Mouse (Mus musculus) limb, embryonic 10.5 days (tissue): Measurements from ENCODE around the gene Ahnak2. TPM values are rescaled to one million over a fixed set of nuclear protein-coding genes. Genes with fewer than 3 reads are reported as not detected.

Experiments used
- DNase-seq: peaks from one replicate; pipeline ENCODE4 v3.0.0-alpha.2; 2017; ENCODE audit warnings: low spot score
- H3K27ac ChIP-seq: fragments of 300-500 bp; sonication (generic); 2 replicates; pipeline ENCODE4 v1.5.1; 2016; ENCODE audit warnings: mild to moderate bottlenecking
- H3K27me3 ChIP-seq: fragments of 300-500 bp; sonication (generic); 2 replicates; pipeline ENCODE4 v1.6.1; 2016; ENCODE audit warnings: low read depth, mild to moderate bottlenecking; ENCODE audit not compliant: poor library complexity, severe bottlenecking
- H3K36me3 ChIP-seq: fragments of 300-500 bp; sonication (generic); 2 replicates; pipeline ENCODE4 v1.6.1; 2016; ENCODE audit warnings: mild to moderate bottlenecking, moderate library complexity
- H3K4me1 ChIP-seq: fragments of 300-500 bp; sonication (generic); 2 replicates; pipeline ENCODE4 v1.6.1; 2016
- H3K4me3 ChIP-seq: fragments of 300-500 bp; sonication (generic); 2 replicates; pipeline ENCODE4 v1.5.1; 2016; ENCODE audit warnings: mild to moderate bottlenecking, moderate library complexity
- H3K9me3 ChIP-seq: fragments of 300-500 bp; sonication (generic); replicated peaks from 2 replicates; pipeline ENCODE4 v1.6.1; 2016; ENCODE audit warnings: mild to moderate bottlenecking
- WGBS: fragments of 180-500 bp; shearing (Covaris S2); methylation state at CpG from one replicate; pipeline ENCODE4 v1.1.7; 2016; 5-methylcytosine and 5-hydroxymethylcytosine counted together
- microRNA-seq: library from miRNA; unstranded; fragments of <30 nt; microRNA quantifications from one replicate; pipeline ENCODE4, GENCODE M21; 2017
- polyA plus RNA-seq: library from polyadenylated mRNA; unstranded; fragments of >200 nt; fragmentation: Nextera tagmentation; extraction: Ambion mirVana; gene quantifications from 2 replicates; pipeline ENCODE4 v1.2.1, GENCODE M21; 2016

Gene Ahnak2
- polyA plus RNA-seq, 1 experiment from 2014 or later, result 0.18 TPM

DNA sequence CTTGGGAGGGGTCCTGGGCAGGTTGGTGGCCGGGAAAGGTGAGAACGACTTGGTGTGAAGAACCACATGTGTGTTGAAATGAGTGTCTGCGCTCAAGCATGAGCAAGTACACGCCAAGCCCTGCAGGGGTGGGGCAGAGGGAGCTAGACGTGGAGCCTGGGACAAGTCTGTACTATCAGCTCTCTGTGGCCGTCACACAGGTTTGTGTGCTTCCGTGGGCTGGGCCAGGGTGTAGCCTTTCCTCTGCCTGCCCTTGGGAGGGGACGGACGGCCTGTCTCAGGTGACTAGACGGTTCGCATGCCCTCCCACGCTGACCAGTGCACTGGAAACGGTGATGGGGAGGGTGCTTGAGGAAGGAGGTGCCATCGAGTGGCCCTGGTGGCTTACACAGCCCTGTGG lies 71.6 kb downstream of the Ahnak2 start:
- no peak for DNase-seq
- H3K4me3 ChIP-seq, result no peak overlapping the region
- no peak overlapping the region for H3K27ac ChIP-seq
- 89% methylated on average over 14 of the region's 14 CpGs for WGBS
- H3K36me3 ChIP-seq, result peaks cover 25% of the 10 kb centered on the region
- H3K27me3 ChIP-seq, result no peaks in the 10 kb centered on the region
- no peaks in the 10 kb centered on the region; the same call in 1 of the 2 replicates for H3K4me1 ChIP-seq
- H3K9me3 ChIP-seq, result no peaks in the 10 kb centered on the region

DNA sequence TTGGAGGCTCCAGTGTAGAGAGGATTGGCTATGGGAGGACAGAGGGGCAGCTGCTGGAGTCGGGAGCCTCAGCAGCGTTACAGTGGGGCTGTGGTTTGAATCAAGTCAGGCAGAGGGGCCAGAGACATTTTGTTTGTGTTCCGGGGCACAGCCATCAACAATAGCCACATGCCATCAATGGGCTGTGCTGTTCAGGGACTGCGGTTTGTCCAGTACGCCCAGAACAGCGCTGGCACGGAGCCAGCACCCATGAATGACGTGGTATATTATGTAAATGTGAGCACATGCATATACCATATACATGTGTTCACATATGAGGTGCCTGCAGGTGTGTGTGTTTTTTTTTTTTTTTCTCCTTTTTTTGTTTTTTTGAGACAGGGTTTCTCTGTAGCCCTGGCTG lies 74.7 kb downstream of the Ahnak2 start:
- Histone ChIP-seq H3K36me3 (peaks cover 9% of the 10 kb centered on the region), H3K27me3 (peaks cover 17% of the 10 kb centered on the region), H3K4me3 (no peak overlapping the region), H3K27ac (no peak overlapping the region), H3K9me3 (no peaks in the 10 kb centered on the region), H3K4me1 (peaks cover 7% of the 10 kb centered on the region)
- 86% methylated on average over 8 of the region's 8 CpGs for WGBS
- DNase-seq, result no peak

DNA sequence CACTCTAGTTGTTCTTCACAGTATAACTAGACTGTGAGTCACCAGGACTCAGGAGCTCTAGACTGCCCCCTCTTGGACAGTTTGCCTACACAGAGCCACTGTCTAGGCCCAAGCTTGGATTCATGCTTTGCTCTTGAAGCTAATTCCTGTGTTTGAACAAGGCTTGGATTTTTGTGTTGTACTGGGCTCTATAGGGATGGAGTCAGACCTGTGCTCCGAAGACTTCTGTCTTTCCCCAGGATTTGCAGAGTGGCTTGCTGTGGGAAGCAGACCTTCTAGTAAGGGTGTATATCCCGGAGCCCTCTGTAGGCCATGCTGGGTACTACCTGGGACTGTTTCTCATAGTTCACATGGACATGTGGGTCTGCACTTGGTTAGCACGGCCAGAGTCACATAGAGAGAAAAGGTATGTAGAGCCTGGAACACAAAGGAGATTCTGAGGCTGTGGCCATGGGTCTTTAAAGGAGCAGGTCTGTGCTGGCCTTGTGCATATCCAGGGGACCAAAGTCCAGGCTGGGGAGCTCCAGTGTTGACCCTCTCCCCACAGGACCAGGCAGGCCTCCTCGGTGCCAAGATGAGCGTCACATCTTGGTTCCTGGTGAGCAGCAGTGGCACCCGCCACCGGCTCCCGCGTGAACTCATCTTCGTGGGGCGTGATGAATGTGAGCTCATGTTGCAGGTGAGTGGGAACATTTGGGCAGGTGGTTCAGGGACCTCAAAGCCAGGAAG lies 78.2 kb downstream of the Ahnak2 start:
- peak; percentile 80 for DNase-seq
- no peaks in the 10 kb centered on the region for H3K9me3 ChIP-seq
- no peak overlapping the region for H3K4me3 ChIP-seq
- H3K4me1 ChIP-seq, result peaks cover 28% of the 10 kb centered on the region
- H3K27ac ChIP-seq, result 0 out of 2 replicates have a peak overlapping the region, but pooled peaks have one; percentile 25
- H3K36me3 ChIP-seq, result 0 out of 2 replicates have a peak, but pooled peaks cover 3% of the 10 kb centered on the region
- 75% methylated on average over 11 of the region's 11 CpGs for WGBS
- H3K27me3 ChIP-seq, result peaks cover 53% of the 10 kb centered on the region

DNA sequence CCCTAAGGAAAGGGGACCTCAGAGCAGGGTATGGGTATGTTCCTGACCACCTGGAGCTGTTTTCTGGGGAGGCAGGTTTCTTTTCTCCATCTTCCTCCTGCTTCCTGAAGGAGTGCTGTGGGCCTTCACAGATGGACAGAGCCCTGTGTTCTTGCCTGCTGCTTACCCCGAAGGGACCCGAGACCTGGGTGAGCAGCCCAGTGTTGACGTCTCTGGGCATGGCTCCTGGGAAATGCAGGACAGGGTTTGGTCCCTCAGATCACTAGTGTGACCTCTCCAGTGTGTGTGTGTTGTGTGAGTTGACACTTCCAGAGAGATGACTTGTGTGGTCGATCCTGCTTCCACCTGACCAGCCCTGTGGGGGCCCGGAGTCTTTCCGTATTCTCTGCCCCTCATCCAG lies 79.0 kb downstream of the Ahnak2 start:
- H3K4me3 ChIP-seq, result peak overlapping the region; percentile 88; the same call in 1 of the 2 replicates
- H3K4me1 ChIP-seq, result peaks cover 28% of the 10 kb centered on the region
- 85% methylated on average over 6 of the region's 6 CpGs for WGBS
- no peak for DNase-seq
- 0 out of 2 replicates have a peak, but pooled peaks cover 3% of the 10 kb centered on the region for H3K36me3 ChIP-seq
- H3K9me3 ChIP-seq, result no peaks in the 10 kb centered on the region
- H3K27me3 ChIP-seq, result peaks cover 59% of the 10 kb centered on the region
- H3K27ac ChIP-seq, result no peak overlapping the region

GRCm38 (mm10) chr12:112723028-112723330 lies 79.5 kb downstream of the Ahnak2 start:
- peak overlapping the region; percentile 86; the same call in 1 of the 2 replicates for H3K27ac ChIP-seq
- H3K27me3 ChIP-seq, result peaks cover 59% of the 10 kb centered on the region
- peak overlapping the region; percentile 88 for H3K4me3 ChIP-seq
- no peak for DNase-seq
- peaks cover 28% of the 10 kb centered on the region for H3K4me1 ChIP-seq
- H3K9me3 ChIP-seq, result no peaks in the 10 kb centered on the region
- 6% methylated on average over 5 of the region's 5 CpGs for WGBS
- H3K36me3 ChIP-seq, result 0 out of 2 replicates have a peak, but pooled peaks cover 3% of the 10 kb centered on the region

DNA sequence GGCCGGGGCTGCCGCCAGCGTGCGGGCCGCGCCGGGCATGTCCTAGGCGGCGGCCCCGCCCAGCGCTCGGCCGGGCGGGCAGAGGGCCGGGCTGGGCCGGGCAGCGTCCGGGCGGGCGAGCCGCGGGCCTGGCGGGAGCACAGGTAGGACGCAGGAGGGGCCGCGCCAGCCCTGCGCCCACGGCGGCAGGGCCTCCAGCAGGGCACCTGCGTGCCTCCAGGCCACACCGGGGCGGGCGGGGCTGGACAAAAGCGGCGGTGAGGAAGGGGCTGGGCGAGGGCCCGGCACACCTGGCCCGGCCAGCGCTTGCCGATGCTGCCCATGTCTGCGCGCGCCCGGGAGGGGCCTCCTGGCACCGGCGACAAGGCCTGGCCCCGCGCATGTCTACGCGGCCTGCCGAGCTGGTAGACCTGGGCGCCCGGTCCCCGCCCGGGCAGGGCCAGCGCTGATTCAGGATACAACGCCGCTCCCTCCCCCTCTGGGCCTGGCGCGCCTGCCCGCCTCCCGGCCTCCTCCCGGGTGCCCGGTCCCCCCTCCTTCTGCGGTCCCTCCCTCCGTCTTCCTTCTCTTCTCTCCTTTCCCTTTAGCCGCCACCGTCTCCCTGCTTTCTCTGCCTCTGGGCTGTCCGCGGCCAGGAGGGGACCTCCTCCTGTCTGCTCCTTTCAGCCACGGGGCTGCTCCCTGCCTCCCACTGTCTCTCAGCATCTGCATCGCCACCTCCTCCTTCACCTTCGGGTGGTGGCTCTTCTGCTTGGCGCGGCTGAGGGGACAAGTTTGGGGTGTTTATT lies 80.0 kb downstream of the Ahnak2 start:
- Histone ChIP-seq H3K36me3 (0 out of 2 replicates have a peak, but pooled peaks cover 3% of the 10 kb centered on the region), H3K4me3 (peak overlapping the region; percentile 88), H3K9me3 (no peaks in the 10 kb centered on the region), H3K27me3 (peaks cover 64% of the 10 kb centered on the region), H3K27ac (peak overlapping the region; percentile 86), H3K4me1 (peaks cover 28% of the 10 kb centered on the region)
- DNase-seq, result peak; percentile 65
- under 1% methylated on average over 75 of the region's 75 CpGs for WGBS

Small RNAs within 50 kb of the gene (microRNA-seq; reads per million reads assigned to microRNA genes)
- gene Mir6940, result not detected

Other genes with a start within 250 kb of the Ahnak2 start
- gene Inf2, start 213.9 kb downstream of the Ahnak2 start, polyA plus RNA-seq, result 1.3 and 1.6 TPM in 2 replicates
- gene Adssl1, start 182.6 kb downstream of the Ahnak2 start, polyA plus RNA-seq, result 1.9 and 3.0 TPM in 2 replicates
- gene Siva1, start 158.0 kb downstream of the Ahnak2 start, polyA plus RNA-seq, result 359 and 361 TPM in 2 replicates
- gene Akt1, start 127.8 kb downstream of the Ahnak2 start, polyA plus RNA-seq, result 59.3 and 82.8 TPM in 2 replicates
- 1.4 and 2.7 TPM in 2 replicates for gene Zbtb42, start 123.8 kb downstream of the Ahnak2 start, polyA plus RNA-seq
- 6.7 and 12.3 TPM in 2 replicates for gene Cep170b, start 82.2 kb downstream of the Ahnak2 start, polyA plus RNA-seq
- gene Pld4, start 42.0 kb downstream of the Ahnak2 start, polyA plus RNA-seq, result 2.1 and 3.5 TPM in 2 replicates
- 7.9 and 8.4 TPM in 2 replicates for gene Clba1, start 6.3 kb upstream of the Ahnak2 start, polyA plus RNA-seq
- gene Cdca4, start 26.8 kb upstream of the Ahnak2 start, polyA plus RNA-seq, result 204 and 206 TPM in 2 replicates
- gene Gpr132, start 65.6 kb upstream of the Ahnak2 start, polyA plus RNA-seq, result 0.11 TPM in 1 of 2 replicates, not detected in the other
- 3.5 and 4.5 TPM in 2 replicates for gene Jag2, start 127.1 kb upstream of the Ahnak2 start, polyA plus RNA-seq
- gene Nudt14, start 139.5 kb upstream of the Ahnak2 start, polyA plus RNA-seq, result 76.7 and 79.7 TPM in 2 replicates
- 25.6 and 27.9 TPM in 2 replicates for gene Btbd6, start 173.8 kb upstream of the Ahnak2 start, polyA plus RNA-seq
- 53.5 and 65.9 TPM in 2 replicates for gene Brf1, start 198.0 kb upstream of the Ahnak2 start, polyA plus RNA-seq
- 11.7 and 11.8 TPM in 2 replicates for gene Pacs2, start 211.9 kb upstream of the Ahnak2 start, polyA plus RNA-seq